Mouse (Mus musculus): ENCODE data around the gene Rora.

- TF ChIP-seq CTCF (IDR thresholded peaks at IDR 0.05; ENCODE audit: borderline replicate concordance, extremely low read depth, insufficient read depth, insufficient read length) (no peak), POLR2A (IDR thresholded peaks at IDR 0.05; ENCODE audit: borderline replicate concordance, extremely low read depth, insufficient read depth, insufficient read length, poor library complexity, severe bottlenecking) (no peak)
Observed at GRCm38 (mm10) chr9:68881896-68882295, 228.3 kb downstream of the Rora start.

Measured in brain, embryonic 14.5 days (tissue).